Mouse (Mus musculus): Measurements from ENCODE around the gene Sp100. TPM values are rescaled to one million over a fixed set of nuclear protein-coding genes. Genes with fewer than 3 reads are reported as not detected.

Sp100 gene
- polyA plus RNA-seq, 1 experiment from 2014 or later, result 9.9 TPM

- peak overlapping the region; percentile 47 for H3K4me3 ChIP-seq (ENCODE audit: low read length)
- peak overlapping the region; percentile 72 for H3K9ac ChIP-seq (ENCODE audit: low read length)
- ATAC-seq (replicated peaks; ENCODE audit: extremely low read depth, insufficient read depth, low FRiP score), result peak; percentile 59; the same call in 1 of the 2 replicates
- H3K27ac ChIP-seq (ENCODE audit: low read length), result peak overlapping the region; percentile 5; the same call in 1 of the 2 replicates
- no peaks in the 10 kb centered on the region for H3K27me3 ChIP-seq (ENCODE audit: control insufficient read depth, insufficient read depth, low read length)
- H3K4me1 ChIP-seq (ENCODE audit: control insufficient read depth, insufficient read depth, low read length), result peaks cover 2% of the 10 kb centered on the region; the same call in 1 of the 2 replicates
- WGBS, result 32% methylated on average over 18 of the region's 18 CpGs
- H3K36me3 ChIP-seq (ENCODE audit: control insufficient read depth, insufficient read depth), result no peaks in the 10 kb centered on the region
- H3K4me2 ChIP-seq (ENCODE audit: low read depth, low read length), result peak overlapping the region; percentile 66
- H3K9me3 ChIP-seq (replicated peaks; ENCODE audit: control insufficient read depth, low read length), result 0 out of 2 replicates have a peak, but pooled peaks cover 2% of the 10 kb centered on the region
These were observed 86.8 kb downstream of the Sp100 start for GRCm38 (mm10) chr1:85736355-85737184.

- H3K27me3 ChIP-seq (ENCODE audit: control insufficient read depth, insufficient read depth, low read length), result no peaks in the 10 kb centered on the region
- no peak overlapping the region for H3K4me3 ChIP-seq (ENCODE audit: low read length)
- ATAC-seq (replicated peaks; ENCODE audit: extremely low read depth, insufficient read depth, low FRiP score), result no peak
- H3K4me1 ChIP-seq (ENCODE audit: control insufficient read depth, insufficient read depth, low read length), result peaks cover 2% of the 10 kb centered on the region; the same call in 1 of the 2 replicates
- no peak overlapping the region for H3K9ac ChIP-seq (ENCODE audit: low read length)
- no peak overlapping the region for H3K4me2 ChIP-seq (ENCODE audit: low read depth, low read length)
- no peaks in the 10 kb centered on the region for H3K36me3 ChIP-seq (ENCODE audit: control insufficient read depth, insufficient read depth)
- H3K27ac ChIP-seq (ENCODE audit: low read length), result no peak overlapping the region
- WGBS, result 91% methylated on average over 4 of the region's 4 CpGs
- 0 out of 2 replicates have a peak, but pooled peaks cover 2% of the 10 kb centered on the region for H3K9me3 ChIP-seq (replicated peaks; ENCODE audit: control insufficient read depth, low read length)
These were observed 89.2 kb downstream of the Sp100 start for GRCm38 (mm10) chr1:85739000-85739399.

- Histone ChIP-seq H3K9ac (ENCODE audit: low read length) (no peak overlapping the region), H3K4me2 (ENCODE audit: low read depth, low read length) (no peak overlapping the region), H3K4me1 (ENCODE audit: control insufficient read depth, insufficient read depth, low read length) (peaks cover 2% of the 10 kb centered on the region; the same call in 1 of the 2 replicates), H3K9me3 (replicated peaks; ENCODE audit: control insufficient read depth, low read length) (0 out of 2 replicates have a peak, but pooled peaks cover 2% of the 10 kb centered on the region), H3K4me3 (ENCODE audit: low read length) (no peak overlapping the region), H3K36me3 (ENCODE audit: control insufficient read depth, insufficient read depth) (no peaks in the 10 kb centered on the region), H3K27me3 (ENCODE audit: control insufficient read depth, insufficient read depth, low read length) (no peaks in the 10 kb centered on the region), H3K27ac (ENCODE audit: low read length) (no peak overlapping the region)
- ATAC-seq (replicated peaks; ENCODE audit: extremely low read depth, insufficient read depth, low FRiP score), result no peak
These were observed 90.0 kb downstream of the Sp100 start for GRCm38 (mm10) chr1:85739819-85740218.

- H3K4me1 ChIP-seq (ENCODE audit: control insufficient read depth, insufficient read depth, low read length), result peaks cover 2% of the 10 kb centered on the region; the same call in 1 of the 2 replicates
- H3K27ac ChIP-seq (ENCODE audit: low read length), result no peak overlapping the region
- H3K4me3 ChIP-seq (ENCODE audit: low read length), result no peak overlapping the region
- no peaks in the 10 kb centered on the region for H3K36me3 ChIP-seq (ENCODE audit: control insufficient read depth, insufficient read depth)
- no peak for ATAC-seq (replicated peaks; ENCODE audit: extremely low read depth, insufficient read depth, low FRiP score)
- H3K4me2 ChIP-seq (ENCODE audit: low read depth, low read length), result no peak overlapping the region
- no peaks in the 10 kb centered on the region for H3K27me3 ChIP-seq (ENCODE audit: control insufficient read depth, insufficient read depth, low read length)
- 78% methylated on average over 6 of the region's 6 CpGs for WGBS
- 0 out of 2 replicates have a peak, but pooled peaks cover 2% of the 10 kb centered on the region for H3K9me3 ChIP-seq (replicated peaks; ENCODE audit: control insufficient read depth, low read length)
- no peak overlapping the region for H3K9ac ChIP-seq (ENCODE audit: low read length)
These were observed 91.1 kb downstream of the Sp100 start for GRCm38 (mm10) chr1:85740923-85741322.

- Histone ChIP-seq H3K36me3 (ENCODE audit: control insufficient read depth, insufficient read depth) (no peaks in the 10 kb centered on the region), H3K27ac (ENCODE audit: low read length) (no peak overlapping the region), H3K4me1 (ENCODE audit: control insufficient read depth, insufficient read depth, low read length) (no peaks in the 10 kb centered on the region), H3K9me3 (replicated peaks; ENCODE audit: control insufficient read depth, low read length) (0 out of 2 replicates have a peak, but pooled peaks cover 2% of the 10 kb centered on the region), H3K9ac (ENCODE audit: low read length) (no peak overlapping the region), H3K4me3 (ENCODE audit: low read length) (no peak overlapping the region), H3K4me2 (ENCODE audit: low read depth, low read length) (no peak overlapping the region), H3K27me3 (ENCODE audit: control insufficient read depth, insufficient read depth, low read length) (no peaks in the 10 kb centered on the region)
- no peak for ATAC-seq (replicated peaks; ENCODE audit: extremely low read depth, insufficient read depth, low FRiP score)
- WGBS, result 68% methylated on average over 5 of the region's 5 CpGs
These were observed 92.5 kb downstream of the Sp100 start for GRCm38 (mm10) chr1:85742333-85742732.

- Histone ChIP-seq H3K4me2 (ENCODE audit: low read depth, low read length) (no peak overlapping the region), H3K9ac (ENCODE audit: low read length) (no peak overlapping the region), H3K9me3 (replicated peaks; ENCODE audit: control insufficient read depth, low read length) (0 out of 2 replicates have a peak, but pooled peaks cover 2% of the 10 kb centered on the region), H3K4me1 (ENCODE audit: control insufficient read depth, insufficient read depth, low read length) (no peaks in the 10 kb centered on the region), H3K36me3 (ENCODE audit: control insufficient read depth, insufficient read depth) (no peaks in the 10 kb centered on the region), H3K27ac (ENCODE audit: low read length) (no peak overlapping the region), H3K4me3 (ENCODE audit: low read length) (no peak overlapping the region), H3K27me3 (ENCODE audit: control insufficient read depth, insufficient read depth, low read length) (no peaks in the 10 kb centered on the region)
- no peak for ATAC-seq (replicated peaks; ENCODE audit: extremely low read depth, insufficient read depth, low FRiP score)
- 24% methylated on average over 2 of the region's 2 CpGs for WGBS
These were observed 93.2 kb downstream of the Sp100 start for GRCm38 (mm10) chr1:85742916-85743505.

GRCm38 (mm10) chr1:85744539-85744938, 94.8 kb downstream of the Sp100 start:
- H3K36me3 ChIP-seq (ENCODE audit: control insufficient read depth, insufficient read depth), result no peaks in the 10 kb centered on the region
- H3K27me3 ChIP-seq (ENCODE audit: control insufficient read depth, insufficient read depth, low read length), result no peaks in the 10 kb centered on the region
- H3K9ac ChIP-seq (ENCODE audit: low read length), result no peak overlapping the region
- H3K27ac ChIP-seq (ENCODE audit: low read length), result no peak overlapping the region
- no peaks in the 10 kb centered on the region for H3K9me3 ChIP-seq (replicated peaks; ENCODE audit: control insufficient read depth, low read length)
- no peak overlapping the region for H3K4me2 ChIP-seq (ENCODE audit: low read depth, low read length)
- WGBS, result 72% methylated on average over 3 of the region's 3 CpGs
- no peak overlapping the region for H3K4me3 ChIP-seq (ENCODE audit: low read length)
- ATAC-seq (replicated peaks; ENCODE audit: extremely low read depth, insufficient read depth, low FRiP score), result no peak
- no peaks in the 10 kb centered on the region for H3K4me1 ChIP-seq (ENCODE audit: control insufficient read depth, insufficient read depth, low read length)

GRCm38 (mm10) chr1:85746511-85746910, 96.7 kb downstream of the Sp100 start:
- WGBS, result 81% methylated on average over 5 of the region's 5 CpGs
- no peak overlapping the region for H3K4me2 ChIP-seq (ENCODE audit: low read depth, low read length)
- no peaks in the 10 kb centered on the region for H3K36me3 ChIP-seq (ENCODE audit: control insufficient read depth, insufficient read depth)
- no peak overlapping the region for H3K4me3 ChIP-seq (ENCODE audit: low read length)
- H3K4me1 ChIP-seq (ENCODE audit: control insufficient read depth, insufficient read depth, low read length), result peaks cover 5% of the 10 kb centered on the region
- no peak overlapping the region for H3K27ac ChIP-seq (ENCODE audit: low read length)
- no peak for ATAC-seq (replicated peaks; ENCODE audit: extremely low read depth, insufficient read depth, low FRiP score)
- no peaks in the 10 kb centered on the region for H3K27me3 ChIP-seq (ENCODE audit: control insufficient read depth, insufficient read depth, low read length)
- H3K9ac ChIP-seq (ENCODE audit: low read length), result no peak overlapping the region
- no peaks in the 10 kb centered on the region for H3K9me3 ChIP-seq (replicated peaks; ENCODE audit: control insufficient read depth, low read length)

GRCm38 (mm10) chr1:85749829-85750228, 100.0 kb downstream of the Sp100 start:
- ATAC-seq (replicated peaks; ENCODE audit: extremely low read depth, insufficient read depth, low FRiP score), result no peak
- WGBS, result 89% methylated on average over 2 of the region's 2 CpGs
- H3K4me1 ChIP-seq (ENCODE audit: control insufficient read depth, insufficient read depth, low read length), result peaks cover 6% of the 10 kb centered on the region
- H3K4me2 ChIP-seq (ENCODE audit: low read depth, low read length), result no peak overlapping the region
- H3K4me3 ChIP-seq (ENCODE audit: low read length), result no peak overlapping the region
- no peak overlapping the region for H3K9ac ChIP-seq (ENCODE audit: low read length)
- H3K36me3 ChIP-seq (ENCODE audit: control insufficient read depth, insufficient read depth), result no peaks in the 10 kb centered on the region
- H3K27me3 ChIP-seq (ENCODE audit: control insufficient read depth, insufficient read depth, low read length), result no peaks in the 10 kb centered on the region
- no peak overlapping the region for H3K27ac ChIP-seq (ENCODE audit: low read length)
- no peaks in the 10 kb centered on the region for H3K9me3 ChIP-seq (replicated peaks; ENCODE audit: control insufficient read depth, low read length)

Measured in heart, embryonic 16.5 days (tissue).